Mouse (Mus musculus) layer of hippocampus, postnatal 25 days (tissue): ENCODE data around the gene Sult2a6. TPM values are rescaled to one million over a fixed set of nuclear protein-coding genes. Genes with fewer than 3 reads are reported as not detected.

Experiments
- DNase-seq, 2 experiments: peaks; one replicate each; pipeline ENCODE4 v3.0.0; 2022; ENCODE audit warnings: mixed read lengths in 2 of 2, low spot score in 1 of 2; ENCODE audit errors: extremely low spot score in 1 of 2
- total RNA-seq, 2 experiments: library from RNA; stranded (reverse); gene quantifications; 2 replicates each; pipeline ENCODE4 v1.2.3; 2021

The Sult2a6 gene
- not detected for total RNA-seq

- no peak for DNase-seq
Observed at GRCm38 (mm10) chr7:14254770-14255169, at the start of gene Sult2a6. TSS of gene Sult2a6 (minus strand) at chr7:14254870.

DNA sequence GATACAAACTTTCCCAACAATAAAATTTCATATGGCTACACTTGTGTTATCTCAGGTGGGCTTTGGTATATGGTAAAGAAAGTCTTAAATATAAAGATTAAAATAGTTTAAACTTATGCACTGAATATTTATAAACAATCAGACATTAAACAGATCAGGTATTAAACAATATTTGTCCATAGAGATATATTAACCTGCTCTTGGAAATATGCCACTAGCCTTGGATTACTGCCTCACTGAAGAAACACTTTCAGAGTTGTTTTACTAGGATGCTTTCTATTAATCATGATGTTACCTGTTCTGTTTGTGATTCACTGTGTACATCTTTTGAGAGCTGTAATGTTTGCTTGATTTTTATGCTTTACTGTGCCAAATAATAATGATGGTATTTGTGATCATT is 39.4 kb downstream of the Sult2a6 start:
- no peak for DNase-seq

- DNase-seq, result no peak
Observed at GRCm38 (mm10) chr7:14203417-14203816, 51.3 kb downstream of the Sult2a6 start.

- DNase-seq, result no peak
Observed at GRCm38 (mm10) chr7:14202487-14202886, 52.2 kb downstream of the Sult2a6 start.

Other genes starting within 250 kb of the Sult2a6 start
- not detected for gene Sult2a3, start 131.8 kb downstream of the Sult2a6 start, total RNA-seq
- gene Obox8, start 78.7 kb upstream of the Sult2a6 start, total RNA-seq, result not detected
- not detected for gene Sult2a8, start 191.9 kb upstream of the Sult2a6 start, total RNA-seq
- gene Sult2a7, start 239.4 kb upstream of the Sult2a6 start, total RNA-seq, result not detected